Mouse (Mus musculus): ENCODE data around the gene Gas7.

The Gas7 gene

DNA sequence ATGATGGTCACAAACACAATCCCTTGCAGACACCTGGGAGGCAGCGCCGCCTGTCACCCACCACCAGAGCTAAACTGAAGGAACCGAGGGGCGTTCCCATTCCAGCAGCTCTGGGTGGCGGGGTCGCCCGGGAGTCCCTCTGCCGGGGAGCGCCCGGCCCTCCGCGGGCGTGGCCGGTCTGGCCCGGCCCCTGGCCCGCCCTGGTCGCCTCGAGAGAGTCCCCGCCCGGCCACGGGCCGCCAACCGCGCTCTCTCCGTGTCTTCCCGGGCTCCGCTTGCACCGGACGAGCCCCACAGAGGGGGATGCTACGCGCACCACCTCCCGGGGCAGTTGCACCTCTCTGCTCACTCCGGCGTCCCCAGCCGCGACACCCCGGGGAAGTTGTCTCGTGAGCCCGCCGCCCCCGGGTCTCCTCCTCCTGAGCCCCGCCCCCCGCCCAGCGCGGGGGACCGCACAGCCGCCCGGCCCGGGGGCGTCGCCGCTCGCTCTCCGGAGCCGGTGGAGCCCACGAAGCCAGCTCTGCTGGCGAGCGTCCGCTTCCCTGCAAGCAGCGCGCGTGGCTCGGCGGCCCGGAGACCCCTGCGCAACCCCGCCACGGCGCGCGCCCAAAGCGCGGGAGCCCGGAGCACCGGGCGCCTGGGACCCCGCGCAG, at the start of gene Gas7:
Gene Gas7 (plus strand): TSS at position 564 of the 653 bp plus-strand sequence.
- DNase-seq = peak; percentile 58

DNA sequence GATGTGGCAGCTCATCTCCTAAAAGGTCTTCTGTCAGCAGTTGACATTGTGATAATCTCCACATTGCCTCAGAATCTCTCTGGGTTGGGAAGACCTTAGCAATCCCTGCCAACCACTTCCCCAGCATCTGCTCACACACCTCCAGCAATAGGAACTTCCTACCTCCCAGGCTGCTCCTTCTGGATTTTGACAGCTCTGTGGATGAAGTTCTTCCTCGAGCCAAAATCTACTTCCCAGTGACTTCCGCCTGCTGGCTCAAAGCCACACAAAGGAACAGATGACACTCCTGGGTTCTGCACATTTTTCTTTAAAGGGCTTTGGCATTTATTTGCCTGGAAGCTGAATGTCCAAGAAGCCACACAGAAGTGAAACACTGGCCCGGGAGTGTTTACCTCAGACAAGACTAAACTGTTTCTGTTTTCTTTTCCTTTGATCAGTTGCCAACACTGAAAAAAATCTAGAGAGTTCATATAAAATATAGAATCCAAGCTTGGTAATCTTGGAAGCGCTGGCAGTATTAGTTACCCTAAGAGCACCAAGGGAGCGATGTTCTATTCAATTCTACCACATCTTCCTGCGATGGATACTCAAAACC, 40.8 kb upstream of the Gas7 start:
- DNase-seq = no peak

DNA sequence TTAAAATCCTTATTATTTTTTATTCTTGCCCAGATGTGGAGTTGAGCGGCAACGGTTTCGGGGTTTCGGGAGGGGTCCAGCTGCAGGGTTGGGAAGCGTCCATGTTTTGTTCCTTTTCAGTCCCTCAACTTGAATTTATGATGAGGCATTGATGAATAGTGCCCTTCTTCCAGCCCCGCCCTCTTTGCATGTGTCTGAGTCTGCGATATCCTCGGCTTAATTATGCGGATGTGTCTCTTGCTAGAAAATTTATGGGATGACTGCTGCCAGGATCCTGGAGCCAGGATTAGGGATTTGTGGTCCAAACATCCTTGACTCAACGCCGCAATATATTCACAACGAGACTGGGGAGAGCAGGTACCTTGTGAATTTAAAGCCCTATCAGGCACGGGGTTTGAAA, 31.7 kb upstream of the Gas7 start:
- no peak for DNase-seq

DNA sequence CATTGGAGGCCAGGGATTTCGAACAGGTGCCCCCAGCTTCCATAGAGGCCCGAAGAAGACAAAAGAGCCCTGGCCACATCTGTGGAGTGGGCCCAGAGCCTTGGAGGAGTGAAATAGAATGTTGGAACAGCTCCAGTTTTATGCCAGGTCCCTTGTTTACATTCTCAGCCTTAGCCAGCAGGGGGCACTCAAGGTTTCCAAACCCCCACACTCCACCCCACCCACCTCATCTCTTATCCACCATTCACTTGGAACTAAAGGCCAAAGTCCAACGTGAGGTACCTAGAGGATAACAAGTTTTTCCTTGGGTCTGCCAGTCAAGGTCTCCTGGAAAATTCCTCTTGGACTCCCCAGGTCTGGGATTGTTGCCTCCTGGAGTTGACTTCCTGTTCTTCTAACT, 27.0 kb upstream of the Gas7 start:
- DNase-seq = no peak

DNA sequence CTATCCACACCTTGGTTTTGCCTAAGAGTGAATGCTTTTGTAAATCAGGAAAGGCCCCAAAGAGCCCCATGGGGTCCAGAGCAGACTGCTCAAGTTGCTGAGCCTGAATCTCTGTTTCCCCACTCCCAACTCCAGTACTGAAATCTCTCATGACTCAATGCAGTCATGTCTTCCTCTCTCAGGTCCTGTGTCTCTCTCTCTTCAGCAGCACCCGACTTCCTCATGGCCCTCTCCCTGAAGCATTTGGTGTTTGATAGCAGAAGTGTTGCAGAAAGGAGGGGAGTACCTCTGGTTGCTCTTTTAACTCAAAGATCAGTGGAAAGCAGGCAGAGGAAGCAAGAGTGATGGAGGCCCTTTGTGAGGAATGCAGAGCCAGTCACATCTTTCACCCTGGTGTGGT, 25.4 kb upstream of the Gas7 start:
- DNase-seq = no peak

DNA sequence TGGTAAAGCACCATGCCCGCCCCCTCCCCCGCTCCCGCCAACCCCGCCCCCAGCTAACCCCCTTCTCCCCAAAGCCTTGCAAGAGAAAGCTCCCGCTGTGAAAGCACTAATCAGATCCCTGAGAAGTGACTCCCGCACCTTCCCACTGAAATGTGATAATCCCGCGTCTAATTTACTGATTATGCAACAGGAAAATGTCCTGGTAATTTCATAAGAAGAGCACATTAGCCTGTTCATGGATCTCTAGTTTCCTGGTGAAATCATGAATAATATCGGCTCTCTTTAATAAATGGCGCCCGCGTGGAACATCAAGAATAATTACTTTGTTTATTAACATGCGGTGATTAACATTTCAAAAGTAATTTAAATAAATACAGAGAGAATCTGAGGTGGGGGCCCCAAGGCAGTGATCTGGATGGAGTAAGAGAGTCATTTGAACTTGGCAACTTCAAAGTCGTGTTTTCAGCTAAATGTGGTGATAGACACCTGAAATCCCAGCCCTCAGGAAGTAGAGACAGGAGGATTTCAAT, 24.1 kb upstream of the Gas7 start:
- DNase-seq = no peak

DNA sequence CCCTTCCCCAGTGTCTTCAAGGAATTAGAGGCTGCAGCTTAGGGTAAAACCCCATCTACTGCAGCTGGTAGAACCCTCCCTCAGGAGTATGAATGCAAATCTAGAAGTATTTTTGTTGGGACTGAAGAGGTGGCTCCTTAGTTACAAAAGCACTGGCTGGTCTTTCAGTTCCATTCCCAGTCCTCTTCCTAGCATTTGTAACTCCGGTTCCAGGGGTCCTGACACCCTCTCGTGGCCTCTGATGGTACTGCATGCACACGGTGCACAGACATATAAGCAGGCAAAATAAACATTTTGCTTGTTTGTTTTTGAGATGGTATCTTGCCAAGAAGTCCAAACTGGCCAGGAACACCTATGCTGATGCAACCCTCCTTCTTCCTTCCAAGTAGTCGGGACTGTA, 23.4 kb upstream of the Gas7 start:
- no peak for DNase-seq

DNA sequence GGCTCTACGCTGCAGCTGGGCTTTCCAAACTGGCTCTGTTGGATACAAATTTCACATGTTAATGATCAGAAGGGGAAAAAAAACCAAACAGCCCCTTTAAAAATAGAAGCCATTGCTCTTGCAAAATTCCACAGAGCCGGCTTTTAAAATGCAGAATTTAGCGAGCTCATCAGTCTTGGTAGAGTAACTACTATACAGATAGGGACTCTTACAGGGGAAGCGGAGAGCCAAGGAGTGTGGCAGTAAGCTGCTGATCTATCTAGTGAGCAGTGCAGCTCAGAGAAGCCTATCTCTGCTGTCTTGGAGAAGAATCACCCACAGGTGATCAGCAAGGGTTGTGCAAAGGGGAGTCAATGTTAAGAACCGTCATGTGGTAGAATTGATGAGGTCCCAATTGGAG, 21.5 kb upstream of the Gas7 start:
- no peak for DNase-seq

DNA sequence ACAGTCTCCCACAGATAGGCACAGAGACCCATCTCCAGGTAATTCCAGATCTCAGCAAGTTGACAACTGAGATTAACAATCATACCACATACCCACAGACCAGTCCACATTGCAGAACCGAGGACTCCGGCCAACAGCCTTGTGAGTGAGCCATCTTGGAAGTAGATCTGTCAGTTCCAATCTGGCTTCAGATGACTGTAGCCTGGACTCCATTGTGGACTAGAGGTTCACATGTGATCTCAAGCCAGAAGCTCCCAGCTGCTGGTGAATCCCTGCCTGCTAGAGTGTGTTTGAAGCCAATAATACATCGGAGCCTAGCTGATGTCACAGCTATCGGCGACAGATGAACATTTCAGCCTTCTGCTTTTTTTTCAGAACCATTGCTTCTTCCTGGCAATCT, 16.5 kb upstream of the Gas7 start:
- no peak for DNase-seq

DNA sequence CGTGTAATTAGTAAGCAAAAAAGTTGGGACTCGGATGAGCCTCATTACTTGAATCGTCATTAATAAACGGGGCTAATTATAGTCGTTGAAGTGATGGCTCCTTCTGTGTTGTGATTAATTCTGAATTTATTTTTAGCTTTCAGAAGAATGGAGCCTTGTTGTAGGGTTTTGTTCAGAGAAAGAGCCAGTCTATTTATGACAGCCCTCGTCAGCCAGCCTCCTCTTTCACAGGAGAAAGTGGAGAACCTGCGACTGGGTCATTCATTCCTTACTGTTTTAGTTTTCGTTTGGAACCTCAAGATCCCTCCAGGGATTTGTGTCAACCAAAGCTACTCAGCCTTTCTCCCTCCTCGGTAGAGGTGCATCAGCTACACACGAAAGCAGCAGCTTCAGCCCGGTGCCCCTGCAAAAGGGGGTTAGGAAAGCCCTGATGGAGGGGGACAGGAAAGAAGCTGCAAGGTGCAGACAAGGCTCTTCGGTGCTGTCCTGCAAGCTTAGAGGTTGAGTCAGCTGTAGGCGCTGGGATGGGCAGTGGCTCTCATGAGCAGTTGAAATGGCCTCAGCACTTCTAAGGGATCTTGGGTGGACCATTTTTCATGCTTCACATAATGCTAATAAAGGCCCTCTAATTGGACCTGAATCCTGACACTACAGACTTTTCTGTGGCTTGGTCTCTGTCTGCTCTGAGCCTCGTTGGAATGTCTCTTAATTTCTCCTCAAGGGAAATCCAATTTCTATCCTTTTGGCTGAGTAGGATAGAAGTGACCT, 10.0 kb upstream of the Gas7 start:
- DNase-seq = no peak

DNA sequence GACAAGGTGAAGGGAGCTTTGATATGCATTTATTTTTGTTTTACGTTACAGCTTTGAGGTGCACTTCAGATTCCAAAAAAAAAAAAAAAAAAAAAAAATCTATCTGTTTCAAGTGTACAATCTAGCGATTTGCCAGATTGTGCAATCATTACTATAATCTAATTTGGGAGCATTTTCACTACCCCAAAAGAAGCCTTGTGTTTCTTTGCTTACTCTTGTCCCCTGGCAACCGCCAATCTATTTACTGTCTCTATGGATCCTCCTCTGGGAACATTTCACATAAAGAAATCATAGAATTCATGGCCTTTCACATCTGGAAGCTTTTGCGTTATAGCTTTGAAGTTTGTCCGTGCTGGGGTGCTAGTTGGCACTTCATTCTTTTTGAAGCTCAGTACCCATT, 3.7 kb upstream of the Gas7 start:
- no peak for DNase-seq

DNA sequence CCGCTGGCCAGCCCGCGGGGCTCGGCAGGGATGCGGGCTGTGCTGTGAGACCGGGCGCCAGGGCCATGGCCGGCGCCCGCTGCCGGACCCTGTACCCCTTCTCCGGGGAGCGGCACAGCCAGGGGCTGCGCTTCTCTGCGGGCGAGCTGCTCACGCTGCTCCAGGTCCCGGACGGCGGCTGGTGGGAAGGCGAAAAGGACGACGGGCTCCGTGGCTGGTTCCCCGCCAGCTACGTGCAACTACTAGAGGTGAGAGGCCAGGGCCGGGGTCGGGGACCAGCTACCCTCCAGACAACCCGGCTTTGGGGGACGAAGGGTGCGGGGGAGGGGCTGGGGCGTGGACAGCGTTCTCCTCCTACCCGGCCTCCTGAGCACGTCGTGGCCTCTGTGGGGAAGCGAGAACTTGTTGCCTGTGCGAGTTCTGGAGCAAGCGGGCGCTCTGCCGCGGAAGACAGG, 317 bp downstream of the Gas7 start:
- DNase-seq = peak; percentile 48

DNA sequence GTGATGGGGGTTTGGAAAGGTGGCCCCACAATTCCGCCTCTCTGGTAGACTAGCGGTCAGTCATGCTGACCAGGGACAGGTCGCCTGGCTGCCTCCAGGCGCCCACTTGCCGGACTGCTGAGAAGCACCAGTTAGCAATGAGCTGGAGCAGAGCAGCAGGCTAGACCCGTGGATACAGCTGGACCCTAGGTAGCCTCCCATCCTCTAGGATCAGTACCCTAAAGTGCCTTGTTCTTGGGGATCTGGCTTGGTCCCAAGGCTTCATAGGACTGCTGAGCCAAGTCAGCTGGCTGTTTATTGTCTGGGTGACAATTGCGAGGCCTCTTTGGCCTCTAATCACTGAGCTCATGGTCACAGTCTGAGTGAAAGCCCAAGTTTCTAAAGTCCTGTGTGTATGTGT, 792 bp downstream of the Gas7 start:
- no peak for DNase-seq

DNA sequence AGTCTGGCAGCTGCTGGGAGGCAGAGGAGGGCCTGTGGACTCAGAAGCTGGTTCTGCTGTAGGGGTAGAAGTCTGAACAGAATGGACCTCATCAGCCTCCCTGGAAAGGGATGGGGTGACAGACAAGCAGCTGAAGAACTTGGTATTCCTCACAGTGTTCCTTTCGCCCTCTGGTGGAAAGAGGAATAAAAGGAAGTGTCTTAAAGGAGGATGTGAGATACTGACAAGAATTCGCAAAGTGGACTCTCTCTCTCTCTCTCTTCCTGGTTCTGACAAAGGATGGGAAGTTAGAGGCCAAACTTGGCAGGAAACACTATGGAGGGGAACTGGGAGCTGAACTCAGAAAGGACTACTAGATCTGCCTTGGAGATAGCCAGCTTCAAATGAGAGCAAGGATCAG, 2.9 kb downstream of the Gas7 start:
- DNase-seq = no peak

DNA sequence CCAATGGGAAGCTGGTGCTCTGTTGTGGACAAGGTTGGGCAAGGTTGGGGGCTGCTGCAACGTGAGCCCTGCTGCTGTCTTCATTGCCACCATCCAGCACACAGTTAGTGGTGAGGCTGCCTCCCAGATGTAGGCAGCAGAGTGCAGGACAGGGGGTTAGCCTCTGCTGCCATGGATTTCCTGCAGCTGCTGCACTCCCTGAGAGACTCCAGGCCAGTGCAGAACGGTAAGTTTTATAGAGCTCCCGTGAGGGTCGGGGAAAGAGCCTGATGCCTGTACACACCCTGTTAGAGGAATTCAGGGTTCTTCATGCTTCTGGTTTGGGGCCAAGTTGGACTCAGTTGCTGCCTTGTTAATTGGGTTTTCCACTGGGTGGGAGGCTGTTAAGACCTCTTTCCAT, 11.9 kb downstream of the Gas7 start:
- no peak for DNase-seq

DNA sequence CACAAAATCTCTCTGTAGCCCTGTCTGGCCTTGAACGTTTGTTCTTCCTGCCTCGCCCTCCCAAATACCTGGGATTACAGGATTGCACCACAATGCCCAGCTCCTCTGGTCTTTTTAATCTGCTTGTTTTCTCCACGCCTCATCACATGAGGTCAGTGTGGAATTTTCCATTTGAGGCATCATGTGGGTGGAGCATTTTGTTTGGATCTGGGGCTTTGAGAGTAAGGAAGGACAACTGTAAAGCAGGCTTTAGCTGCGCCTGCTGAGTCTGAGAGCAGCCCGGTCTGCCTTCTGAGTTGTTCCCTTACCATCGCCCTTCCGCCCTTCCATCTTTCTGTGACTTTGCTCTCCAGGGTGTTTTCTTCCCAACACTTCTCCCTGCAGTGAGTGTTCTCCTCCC, 13.6 kb downstream of the Gas7 start:
- DNase-seq = no peak

DNA sequence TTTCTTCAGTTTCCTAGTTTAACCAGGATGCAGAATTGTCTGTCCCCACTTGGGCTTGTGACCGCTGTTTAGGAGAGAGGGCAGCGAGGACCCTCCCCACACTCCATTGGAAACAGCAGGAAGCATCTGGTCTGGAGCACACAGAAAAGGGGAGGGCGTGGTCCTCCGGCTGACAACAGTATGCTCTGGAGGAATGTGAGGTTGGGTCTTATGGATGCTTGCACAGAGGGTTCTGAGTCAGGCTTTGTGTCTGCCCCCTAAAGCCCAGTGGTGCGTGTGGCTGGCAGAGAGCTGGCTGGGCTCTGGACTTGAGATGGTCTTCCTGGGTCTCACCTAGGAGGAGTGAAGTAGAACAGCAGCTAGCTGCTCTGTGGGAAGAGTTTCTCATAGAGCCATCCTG, 19.4 kb downstream of the Gas7 start:
- no peak for DNase-seq

DNA sequence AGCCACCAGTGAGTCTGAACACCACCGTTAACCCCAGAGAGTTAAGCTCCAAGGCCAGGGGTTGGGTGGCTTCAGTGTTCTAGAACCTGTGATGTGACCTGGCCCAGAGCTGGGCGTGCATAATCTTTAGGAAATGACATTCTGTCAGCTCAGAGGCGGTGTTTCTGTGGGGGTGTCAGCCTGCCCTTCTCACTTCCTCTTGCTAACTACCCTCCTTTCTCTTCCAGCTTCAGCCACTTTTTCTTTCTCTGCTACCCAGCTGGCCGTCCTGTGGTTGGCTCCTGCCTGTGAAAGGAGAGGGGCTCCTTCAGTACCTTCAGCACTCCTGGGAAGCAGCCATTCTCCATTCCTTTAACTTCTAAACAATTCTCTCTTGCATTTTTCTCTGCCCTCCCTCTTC, 24.3 kb downstream of the Gas7 start:
- DNase-seq = no peak

DNA sequence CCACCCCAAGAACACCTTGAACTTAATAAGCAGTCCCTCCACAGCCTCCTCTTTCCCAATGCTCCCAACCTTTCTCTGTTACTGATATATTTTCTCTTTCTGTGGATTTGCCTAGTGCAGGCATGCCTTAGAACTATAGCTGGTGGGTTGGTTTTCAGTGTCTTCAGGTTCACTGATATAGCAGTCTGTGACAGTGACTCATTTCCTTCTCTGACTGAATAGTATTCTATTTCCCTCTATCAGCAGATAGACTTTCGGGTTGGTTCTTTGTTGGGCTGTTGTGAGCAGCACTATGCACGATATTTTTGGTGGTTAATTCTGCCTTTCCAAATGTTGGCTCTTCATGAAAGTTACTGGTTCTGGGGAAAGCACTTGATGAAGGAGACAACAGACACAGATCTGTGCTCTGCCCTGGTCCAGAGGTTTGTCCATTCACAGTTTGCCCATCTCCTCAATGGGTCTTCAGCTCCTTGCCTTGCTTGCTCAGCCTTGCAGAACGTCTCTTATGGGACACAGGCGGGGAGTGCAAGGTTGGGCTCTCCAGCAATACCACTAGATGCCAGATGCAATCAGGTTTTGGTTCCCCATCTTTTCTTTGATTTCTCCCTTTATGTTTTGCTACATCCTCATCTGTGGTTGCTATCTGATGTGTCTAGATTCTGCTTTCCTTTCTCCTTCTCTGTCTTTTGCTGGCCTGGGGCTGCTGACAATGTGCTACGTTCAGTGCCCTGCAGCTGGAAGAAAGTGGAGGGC, 25.1 kb downstream of the Gas7 start:
- DNase-seq = no peak

DNA sequence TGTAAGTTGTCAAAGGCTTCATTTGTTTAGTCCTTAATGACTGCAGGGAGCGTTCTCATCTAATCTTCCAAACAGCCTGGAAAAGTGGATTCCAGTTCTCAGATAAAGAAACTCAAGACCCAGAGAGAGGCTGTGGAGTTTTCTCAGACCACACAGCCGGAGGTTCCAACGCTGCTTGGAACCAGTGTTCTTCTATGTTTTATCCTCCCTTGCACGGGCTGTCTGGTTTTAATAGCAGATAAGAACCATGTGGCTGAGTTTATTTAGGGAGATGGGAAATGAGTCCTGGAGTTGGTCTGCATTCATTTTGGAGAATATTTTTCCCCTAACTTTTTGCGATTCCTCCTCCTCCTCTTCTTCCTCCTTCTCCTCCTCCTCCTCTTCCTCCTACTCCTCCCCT, 26.5 kb downstream of the Gas7 start:
- DNase-seq = no peak

DNA sequence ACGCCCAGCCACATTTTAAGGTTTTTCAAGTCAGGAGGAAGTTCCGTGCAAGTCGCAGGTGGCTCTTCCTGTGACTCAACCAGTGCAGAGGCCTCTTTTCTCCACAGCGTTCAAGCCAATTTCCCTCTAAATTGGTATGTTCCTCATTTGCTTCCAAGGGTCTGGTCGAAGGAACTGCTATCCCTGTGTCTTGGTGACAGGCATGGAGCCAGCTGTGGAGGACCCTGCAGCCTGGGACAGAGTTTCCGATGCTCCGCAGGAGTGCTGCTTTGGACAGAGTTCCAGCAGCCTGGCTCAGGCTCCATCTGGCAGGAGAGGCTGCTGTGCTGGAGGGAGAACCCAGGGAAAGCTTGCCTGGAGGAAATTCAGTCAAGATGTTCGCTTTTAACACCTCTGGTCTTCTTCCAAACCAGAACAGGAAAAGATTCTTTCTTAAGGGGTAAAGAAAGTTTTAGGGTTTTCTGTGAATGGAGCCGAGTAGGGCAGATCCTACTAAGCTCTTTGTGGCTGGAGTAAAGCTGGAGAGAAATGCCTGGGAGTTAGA, 27.1 kb downstream of the Gas7 start:
- DNase-seq = peak; percentile 44

DNA sequence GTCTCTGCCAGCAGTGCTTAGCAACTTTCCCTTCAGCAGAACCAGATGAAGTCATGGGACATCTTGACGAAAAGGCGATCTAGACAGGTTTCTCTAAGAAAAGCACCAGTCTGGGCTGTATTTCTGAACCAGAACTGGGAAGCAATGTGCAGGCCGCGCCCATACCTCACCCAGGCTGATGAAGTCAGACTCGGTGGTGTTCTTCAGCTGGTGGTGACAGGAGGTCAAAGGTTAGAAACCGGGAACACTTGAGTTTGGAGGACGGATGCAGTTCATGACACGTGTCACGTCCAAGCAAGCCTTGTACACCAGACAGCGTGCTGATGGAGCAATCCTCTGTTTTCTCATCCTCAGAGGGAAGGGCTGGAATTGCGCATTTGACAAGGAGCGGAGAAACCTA, 32.9 kb downstream of the Gas7 start:
- DNase-seq = no peak

DNA sequence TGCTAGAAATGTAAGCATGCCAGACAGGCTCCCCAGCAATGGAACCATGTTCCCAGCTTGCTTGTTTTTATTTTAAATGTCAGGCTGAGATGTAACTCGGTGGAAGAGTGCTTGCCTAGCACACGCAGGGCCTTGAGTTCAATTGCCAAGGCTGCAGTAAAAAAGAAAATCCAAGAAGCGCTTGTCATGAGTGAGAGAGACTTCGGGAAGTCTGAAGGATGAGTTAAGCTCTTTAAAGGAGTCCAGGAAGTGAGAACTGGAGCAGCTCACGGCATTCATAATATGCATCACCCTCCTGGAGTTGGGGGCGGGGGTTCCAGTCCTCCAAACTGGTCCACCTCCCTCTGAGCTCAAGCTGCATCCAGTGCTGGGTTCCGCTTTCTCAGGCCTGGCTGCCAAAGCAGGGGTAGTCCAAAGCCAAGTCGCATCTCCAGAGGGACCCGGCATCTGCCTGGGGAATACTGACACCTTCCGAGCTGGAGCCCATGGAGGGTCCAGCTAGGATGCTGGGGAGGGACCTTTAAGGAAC, 34.5 kb downstream of the Gas7 start:
- no peak for DNase-seq

All from right cerebral cortex, postnatal 4 days (tissue).